8 mouse cellular contexts compared by ENCODE assay signal in genomic region chr19:43630466-43631251, GRCm38 (mm10). TPM values are rescaled to one million over a fixed set of nuclear protein-coding genes. Genes with fewer than 3 reads are reported as not detected.
DNase-seq lines count a peak whose midpoint lies in the region; ATAC-seq and TF ChIP-seq lines count a peak whose summit lies in the region.

No protein-coding gene starts in this region.

- no peak overlapping the region for H3K4me3 ChIP-seq in kidney, postnatal 0 days (replicated peaks; ENCODE audit: low read depth, low read length)
- no peak overlapping the region for H3K4me3 ChIP-seq in liver, embryonic 11.5 days (ENCODE audit: low read depth, low read length)

- H3K4me2 ChIP-seq in kidney, postnatal 0 days (ENCODE audit: low read length), result no peak overlapping the region
- H3K4me2 ChIP-seq in liver, embryonic 11.5 days, result no peak overlapping the region

- H3K27ac ChIP-seq in kidney, postnatal 0 days, result no peak overlapping the region
- no peak overlapping the region for H3K27ac ChIP-seq in liver, embryonic 11.5 days (ENCODE audit: low read depth, low read length)

- TF ChIP-seq CTCF in kidney, postnatal 0 days (IDR thresholded peaks at IDR 0.05; ENCODE audit: low read depth), result peak; percentile 98

- WGBS in kidney, postnatal 0 days, result 27% methylated on average over 12 of the region's 12 CpGs
- WGBS in liver, embryonic 11.5 days, result 32% methylated on average over 12 of the region's 12 CpGs

- no peaks in the 10 kb centered on the region for H3K9me3 ChIP-seq in kidney, postnatal 0 days (replicated peaks; ENCODE audit: low read length)
- no peaks in the 10 kb centered on the region for H3K9me3 ChIP-seq in liver, embryonic 11.5 days (ENCODE audit: control insufficient read depth, low read length)

- no peak overlapping the region for H3K9ac ChIP-seq in kidney, postnatal 0 days (ENCODE audit: low read depth, low read length)
- no peak overlapping the region for H3K9ac ChIP-seq in liver, embryonic 11.5 days (ENCODE audit: low read depth, low read length)

- no peaks in the 10 kb centered on the region for H3K4me1 ChIP-seq in kidney, postnatal 0 days (replicated peaks; ENCODE audit: insufficient read depth, low read length)
- H3K4me1 ChIP-seq in liver, embryonic 11.5 days (replicated peaks; ENCODE audit: control insufficient read depth, insufficient read depth, low read length), result no peaks in the 10 kb centered on the region

- DNase-seq in CD4-positive helper T cell, adult 2 months (ENCODE audit: low read depth, low spot score), result peak; percentile 78
- DNase-seq in T-cell, adult 2 months (ENCODE audit: low spot score), result peak; percentile 70
- DNase-seq in cerebellum, postnatal 25 days, result peak; percentile 78 to 88
- DNase-seq in gastrocnemius, postnatal 10 days, result peak; percentile 87
- DNase-seq in kidney, postnatal 0 days (ENCODE audit: low spot score), result peak; percentile 95
- peak; percentile 78 for DNase-seq in liver, embryonic 11.5 days (ENCODE audit: low spot score)
- peak; percentile 80 for DNase-seq in thymus, postnatal 14 days

- no peaks in the 10 kb centered on the region for H3K36me3 ChIP-seq in kidney, postnatal 0 days (ENCODE audit: insufficient read depth, low read length)
- no peaks in the 10 kb centered on the region for H3K36me3 ChIP-seq in liver, embryonic 11.5 days (ENCODE audit: control insufficient read depth, insufficient read depth, low read length)

- peak; percentile 71; the same call in 1 of the 2 replicates for ATAC-seq in kidney, postnatal 0 days (replicated peaks; ENCODE audit: low FRiP score, low read depth)
- peak; percentile 79; the same call in 1 of the 2 replicates for ATAC-seq in liver, embryonic 11.5 days (replicated peaks; ENCODE audit: low FRiP score)
- peak; percentile 98 for ATAC-seq in neutrophil, adult 5-6 weeks (ENCODE audit: extremely low read depth, insufficient number of reproducible peaks, low FRiP score, poor library complexity, severe bottlenecking)

- peaks cover 5% of the 10 kb centered on the region; the same call in 1 of the 2 replicates for H3K27me3 ChIP-seq in kidney, postnatal 0 days (ENCODE audit: insufficient read depth, low read length)
- peaks cover 3% of the 10 kb centered on the region; the same call in 1 of the 2 replicates for H3K27me3 ChIP-seq in liver, embryonic 11.5 days (replicated peaks; ENCODE audit: control insufficient read depth, insufficient read depth, low read length)

RNA-seq across cellular contexts. Expression of gene Nkx2-3, which starts 18.5 kb away (rescaled TPM):
- not detected for total RNA-seq in gastrocnemius, postnatal 10 days (2021)
- not detected in 2 replicates for polyA plus RNA-seq in kidney, postnatal 0 days (2015; fragmentation: Nextera tagmentation; extraction: Ambion mirVana)
- 1.2 and 2.3 TPM in 2 replicates for polyA plus RNA-seq in liver, embryonic 11.5 days (2014; fragmentation: Nextera tagmentation; extraction: Ambion mirVana)
- total RNA-seq in neutrophil, adult 5-6 weeks (2017), result not detected in 2 replicates

RNA-seq across cellular contexts. Expression of gene Slc25a28, which starts 44.0 kb away (rescaled TPM):
- total RNA-seq in gastrocnemius, postnatal 10 days (2021), result 10 to 100 TPM; 18.4 to 21.2 TPM
- 13.5 and 17.1 TPM in 2 replicates for polyA plus RNA-seq in kidney, postnatal 0 days (2015; fragmentation: Nextera tagmentation; extraction: Ambion mirVana)
- 12.2 and 14.0 TPM in 2 replicates for polyA plus RNA-seq in liver, embryonic 11.5 days (2014; fragmentation: Nextera tagmentation; extraction: Ambion mirVana)
- total RNA-seq in neutrophil, adult 5-6 weeks (2017), result 89.6 and 93.3 TPM in 2 replicates

RNA-seq across cellular contexts. Expression of gene Entpd7, which starts 58.8 kb away (rescaled TPM):
- 1 to 10 TPM; 3.9 to 7.5 TPM for total RNA-seq in gastrocnemius, postnatal 10 days (2021)
- 11.3 and 12.0 TPM in 2 replicates for polyA plus RNA-seq in kidney, postnatal 0 days (2015; fragmentation: Nextera tagmentation; extraction: Ambion mirVana)
- polyA plus RNA-seq in liver, embryonic 11.5 days (2014; fragmentation: Nextera tagmentation; extraction: Ambion mirVana), result 8.5 and 9.2 TPM in 2 replicates
- total RNA-seq in neutrophil, adult 5-6 weeks (2017), result 5.1 and 10.2 TPM in 2 replicates
